ENCODE assay signal across 8 mouse cellular contexts in the genomic region with DNA sequence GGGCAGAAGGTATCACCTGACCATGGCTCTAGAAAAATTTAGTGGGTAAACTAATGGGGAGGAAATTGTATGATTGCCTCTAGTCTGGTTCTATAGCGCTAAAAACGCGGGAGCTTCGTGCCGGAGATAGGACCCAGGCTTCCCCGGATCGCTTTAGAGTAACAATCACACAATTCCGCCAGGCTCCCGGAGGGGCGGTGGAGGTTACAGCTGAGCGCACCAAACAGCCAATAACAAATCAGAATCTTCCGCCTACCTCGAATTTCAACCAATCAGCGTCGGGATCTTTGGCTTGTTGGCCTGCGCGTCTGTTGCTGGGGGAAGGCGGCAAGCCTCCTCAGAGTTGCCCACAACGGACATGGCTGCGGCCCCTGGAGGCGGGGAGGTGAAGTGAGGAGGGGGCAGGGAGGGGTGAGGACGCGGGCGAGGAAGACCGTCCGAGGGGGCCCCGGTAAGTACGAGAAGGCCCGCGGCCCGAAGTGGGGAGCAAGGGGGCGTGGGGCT. TPM values are rescaled to one million over a fixed set of nuclear protein-coding genes. Genes with fewer than 3 reads are reported as not detected.
DNase-seq lines count a peak whose midpoint lies in the region; ATAC-seq and TF ChIP-seq lines count a peak whose summit lies in the region.

A gene (plus strand): TSS at position 331 of the 504 bp plus-strand sequence.

- H3K4me2 ChIP-seq in heart, embryonic 12.5 days = peak within 1 kb of the TSS; percentile 87
- peak within 1 kb of the TSS; percentile 79 for H3K4me2 ChIP-seq in kidney, postnatal 0 days (ENCODE audit: low read length)
- peak within 1 kb of the TSS; percentile 87 for H3K4me2 ChIP-seq in liver, embryonic 11.5 days
- H3K4me2 ChIP-seq in stomach, embryonic 14.5 days (replicated peaks; ENCODE audit: low read depth, low read length) = peak within 1 kb of the TSS; percentile 61

- ATAC-seq in erythroid progenitor cell, adult 5-6 weeks (replicated peaks; ENCODE audit: low FRiP score, poor library complexity, severe bottlenecking) = peak; percentile 94
- peak; percentile 96 for ATAC-seq in heart, embryonic 12.5 days (ENCODE audit: insufficient number of reproducible peaks, low FRiP score)
- peak; percentile 97 for ATAC-seq in kidney, postnatal 0 days (replicated peaks; ENCODE audit: low FRiP score, low read depth)
- peak; percentile 95 for ATAC-seq in liver, embryonic 11.5 days (replicated peaks; ENCODE audit: low FRiP score)
- ATAC-seq in stomach, embryonic 14.5 days (ENCODE audit: insufficient number of reproducible peaks, insufficient read depth, low FRiP score, low read depth) = peak; percentile 99

- H3K36me3 ChIP-seq in heart, embryonic 12.5 days = no peaks in the 10 kb centered on the region; the same call in 1 of the 2 replicates
- H3K36me3 ChIP-seq in kidney, postnatal 0 days (ENCODE audit: insufficient read depth, low read length) = no peaks in the 10 kb centered on the region
- H3K36me3 ChIP-seq in liver, embryonic 11.5 days (ENCODE audit: control insufficient read depth, insufficient read depth, low read length) = no peaks in the 10 kb centered on the region
- H3K36me3 ChIP-seq in stomach, embryonic 14.5 days (ENCODE audit: control insufficient read depth, insufficient read depth, low read length) = no peaks in the 10 kb centered on the region; the same call in 1 of the 2 replicates

- no peaks in the 10 kb centered on the region for H3K9me3 ChIP-seq in heart, embryonic 12.5 days (replicated peaks)
- no peaks in the 10 kb centered on the region for H3K9me3 ChIP-seq in kidney, postnatal 0 days (replicated peaks; ENCODE audit: low read length)
- no peaks in the 10 kb centered on the region for H3K9me3 ChIP-seq in liver, embryonic 11.5 days (ENCODE audit: control insufficient read depth, low read length)
- H3K9me3 ChIP-seq in stomach, embryonic 14.5 days (ENCODE audit: control insufficient read depth, low read depth, low read length) = no peaks in the 10 kb centered on the region

- TF ChIP-seq CTCF in kidney, postnatal 0 days (IDR thresholded peaks at IDR 0.05; ENCODE audit: low read depth) = peak; percentile 47; the same call in 1 of the 2 replicates

- H3K27ac ChIP-seq in heart, embryonic 12.5 days (ENCODE audit: poor library complexity, severe bottlenecking) = peak within 1 kb of the TSS; percentile 93
- H3K27ac ChIP-seq in kidney, postnatal 0 days = peak within 1 kb of the TSS; percentile 94
- H3K27ac ChIP-seq in liver, embryonic 11.5 days (ENCODE audit: low read depth, low read length) = peak within 1 kb of the TSS; percentile 82
- H3K27ac ChIP-seq in stomach, embryonic 14.5 days (ENCODE audit: low read length) = peak within 1 kb of the TSS; percentile 84

- H3K4me3 ChIP-seq in heart, embryonic 12.5 days = peak within 1 kb of the TSS; percentile 92
- H3K4me3 ChIP-seq in kidney, postnatal 0 days (replicated peaks; ENCODE audit: low read depth, low read length) = peak within 1 kb of the TSS; percentile 86
- peak within 1 kb of the TSS; percentile 78 for H3K4me3 ChIP-seq in liver, embryonic 11.5 days (ENCODE audit: low read depth, low read length)
- H3K4me3 ChIP-seq in stomach, embryonic 14.5 days (ENCODE audit: low read depth, low read length) = peak within 1 kb of the TSS; percentile 80

- H3K4me1 ChIP-seq in heart, embryonic 12.5 days (replicated peaks) = peaks cover 39% of the 10 kb centered on the region
- peaks cover 15% of the 10 kb centered on the region; the same call in 1 of the 2 replicates for H3K4me1 ChIP-seq in kidney, postnatal 0 days (replicated peaks; ENCODE audit: insufficient read depth, low read length)
- peaks cover 19% of the 10 kb centered on the region for H3K4me1 ChIP-seq in liver, embryonic 11.5 days (replicated peaks; ENCODE audit: control insufficient read depth, insufficient read depth, low read length)
- H3K4me1 ChIP-seq in stomach, embryonic 14.5 days (ENCODE audit: control insufficient read depth, insufficient read depth, low read length) = peaks cover 11% of the 10 kb centered on the region

- DNase-seq in CD4-positive helper T cell, adult 2 months (ENCODE audit: low read depth, low spot score) = peak; percentile 98
- peak; percentile 98 for DNase-seq in brain, embryonic 18.5 days (ENCODE audit: low read depth, low spot score)
- peak; percentile 98 for DNase-seq in kidney, postnatal 0 days (ENCODE audit: low spot score)
- peak; percentile 98 for DNase-seq in liver, embryonic 11.5 days (ENCODE audit: low spot score)
- DNase-seq in naive thymus-derived CD4-positive, alpha-beta T cell, adult 2 months (ENCODE audit: low read depth) = peak; percentile 100

- WGBS in heart, embryonic 12.5 days = under 1% methylated on average over 32 of the region's 32 CpGs
- WGBS in kidney, postnatal 0 days = 0% methylated on average over 32 of the region's 32 CpGs
- under 1% methylated on average over 32 of the region's 32 CpGs for WGBS in liver, embryonic 11.5 days
- WGBS in stomach, embryonic 14.5 days = under 1% methylated on average over 32 of the region's 32 CpGs

- H3K9ac ChIP-seq in heart, embryonic 12.5 days = peak within 1 kb of the TSS; percentile 96
- peak within 1 kb of the TSS; percentile 90 for H3K9ac ChIP-seq in kidney, postnatal 0 days (ENCODE audit: low read depth, low read length)
- peak within 1 kb of the TSS; percentile 95 for H3K9ac ChIP-seq in liver, embryonic 11.5 days (ENCODE audit: low read depth, low read length)
- H3K9ac ChIP-seq in stomach, embryonic 14.5 days (replicated peaks; ENCODE audit: low read depth, low read length) = peak within 1 kb of the TSS; percentile 85

- no peaks in the 10 kb centered on the region for H3K27me3 ChIP-seq in heart, embryonic 12.5 days (replicated peaks)
- no peaks in the 10 kb centered on the region for H3K27me3 ChIP-seq in kidney, postnatal 0 days (ENCODE audit: insufficient read depth, low read length)
- no peaks in the 10 kb centered on the region for H3K27me3 ChIP-seq in liver, embryonic 11.5 days (replicated peaks; ENCODE audit: control insufficient read depth, insufficient read depth, low read length)
- no peaks in the 10 kb centered on the region for H3K27me3 ChIP-seq in stomach, embryonic 14.5 days (ENCODE audit: control insufficient read depth, insufficient read depth, low read length)

RNA-seq across cellular contexts. Expression of the gene that starts here (rescaled TPM):
- total RNA-seq in erythroid progenitor cell, adult 5-6 weeks (2015; ENCODE audit: low replicate concordance) = 32.1 and 36.9 TPM in 2 replicates
- total RNA-seq in erythroid progenitor cell, adult 5-6 weeks (2017; ENCODE audit: low replicate concordance) = 35.2 and 35.3 TPM in 2 replicates
- 52.4 and 52.5 TPM in 2 replicates for polyA plus RNA-seq in heart, embryonic 12.5 days (2016; fragmentation: Nextera tagmentation; extraction: Ambion mirVana)
- polyA plus RNA-seq in kidney, postnatal 0 days (2015; fragmentation: Nextera tagmentation; extraction: Ambion mirVana) = 19.6 TPM in 2 replicates
- 14.1 and 14.4 TPM in 2 replicates for polyA plus RNA-seq in liver, embryonic 11.5 days (2014; fragmentation: Nextera tagmentation; extraction: Ambion mirVana)
- 13.7 and 17.0 TPM in 2 replicates for polyA plus RNA-seq in stomach, embryonic 14.5 days (2014; fragmentation: Nextera tagmentation; extraction: Ambion mirVana)

Comparison
In these comparisons a context has a peak if more than half of its experiments do, and no peak if none do; other contexts are left out.
1. Peak in every context shown above with its lines: DNase-seq, ATAC-seq, H3K4me3 ChIP-seq and H3K27ac ChIP-seq.